Mouse (Mus musculus) midbrain, embryonic 15.5 days (tissue): ENCODE results near the gene Dnali1. TPM values are rescaled to one million over a fixed set of nuclear protein-coding genes. Genes with fewer than 3 reads are reported as not detected.

Experiments
- ATAC-seq: fragments of 200-750 bp; cut with Nextera tagmentation; replicated peaks from 2 replicates; pipeline ENCODE4 v1.8.0; 2017; ENCODE audit warnings: moderate TSS enrichment
- H3K27ac ChIP-seq: fragments of 300-500 bp; sonication (generic); 2 replicates; pipeline ENCODE4 v1.5.1; 2015; ENCODE audit warnings: mild to moderate bottlenecking, inconsistent platforms
- H3K27me3 ChIP-seq: fragments of 300-500 bp; sonication (generic); replicated peaks from 2 replicates; pipeline ENCODE4 v1.6.1; 2015; ENCODE audit warnings: inconsistent platforms
- H3K36me3 ChIP-seq: fragments of 300-500 bp; sonication (generic); replicated peaks from 2 replicates; pipeline ENCODE4 v1.6.1; 2015; ENCODE audit warnings: inconsistent platforms
- H3K4me1 ChIP-seq: fragments of 300-500 bp; sonication (generic); 2 replicates; pipeline ENCODE4 v1.6.1; 2015; ENCODE audit warnings: inconsistent platforms
- H3K4me2 ChIP-seq: fragments of 300-500 bp; sonication (generic); 2 replicates; pipeline ENCODE4 v1.6.1; 2015; ENCODE audit warnings: inconsistent platforms, mild to moderate bottlenecking, moderate library complexity
- H3K4me3 ChIP-seq: fragments of 300-500 bp; sonication (generic); 2 replicates; pipeline ENCODE4 v1.5.1; 2015; ENCODE audit warnings: mild to moderate bottlenecking, inconsistent platforms
- H3K9ac ChIP-seq: fragments of 300-500 bp; sonication (generic); 2 replicates; pipeline ENCODE4 v1.6.1; 2015; ENCODE audit warnings: mild to moderate bottlenecking, inconsistent platforms
- H3K9me3 ChIP-seq: fragments of 300-500 bp; sonication (generic); 2 replicates; pipeline ENCODE4 v1.6.1; 2016; ENCODE audit warnings: inconsistent platforms
- WGBS: fragments of 180-500 bp; shearing (Covaris S2); methylation state at CpG from one replicate; pipeline ENCODE4 v1.1.7; 2015; ENCODE audit warnings: mixed read lengths; 5-methylcytosine and 5-hydroxymethylcytosine counted together
- polyA plus RNA-seq: library from polyadenylated mRNA; unstranded; fragments of >200 nt; fragmentation: Nextera tagmentation; extraction: Ambion mirVana; gene quantifications from 2 replicates; pipeline ENCODE4 v1.2.1, GENCODE M21; 2015

Gene Dnali1
- 1.3 and 1.5 TPM in 2 replicates for polyA plus RNA-seq

GRCm38 (mm10) chr4:125065517-125066307, at the start of gene Dnali1:
Dnali1 (minus strand) TSS chr4:125065703.
- 0 out of 2 replicates have a peak, but pooled peaks have one; percentile 3 for ATAC-seq
- H3K27ac ChIP-seq: peak within 1 kb of the TSS; percentile 70
- peaks cover 21% of the 10 kb centered on the region for H3K4me1 ChIP-seq
- peak within 1 kb of the TSS; percentile 86 for H3K4me3 ChIP-seq
- peak within 1 kb of the TSS; percentile 82 for H3K4me2 ChIP-seq
- H3K9ac ChIP-seq: peak within 1 kb of the TSS; percentile 74
- H3K9me3 ChIP-seq: no peaks in the 10 kb centered on the region
- WGBS: 2% methylated on average over 26 of the region's 26 CpGs
- H3K27me3 ChIP-seq: 0 out of 2 replicates have a peak, but pooled peaks cover 6% of the 10 kb centered on the region
- H3K36me3 ChIP-seq: peaks cover 6% of the 10 kb centered on the region

GRCm38 (mm10) chr4:125115081-125115480, 49.6 kb upstream of the Dnali1 start:
- Histone ChIP-seq H3K9ac (no peak overlapping the region), H3K27me3 (no peaks in the 10 kb centered on the region), H3K4me2 (no peak overlapping the region), H3K27ac (no peak overlapping the region), H3K4me3 (no peak overlapping the region), H3K4me1 (peaks cover 7% of the 10 kb centered on the region; the same call in 1 of the 2 replicates), H3K9me3 (no peaks in the 10 kb centered on the region), H3K36me3 (peaks cover 13% of the 10 kb centered on the region; the same call in 1 of the 2 replicates)
- ATAC-seq: 0 out of 2 replicates have a peak, but pooled peaks have one; percentile 7
- WGBS: 74% methylated on average over 4 of the region's 4 CpGs

GRCm38 (mm10) chr4:125114638-125115037, 49.1 kb upstream of the Dnali1 start:
- WGBS: 8% methylated on average over 6 of the region's 6 CpGs
- Histone ChIP-seq H3K27me3 (no peaks in the 10 kb centered on the region), H3K4me3 (no peak overlapping the region), H3K9ac (no peak overlapping the region), H3K27ac (no peak overlapping the region), H3K9me3 (no peaks in the 10 kb centered on the region), H3K4me2 (no peak overlapping the region), H3K36me3 (peaks cover 16% of the 10 kb centered on the region; the same call in 1 of the 2 replicates), H3K4me1 (peaks cover 7% of the 10 kb centered on the region; the same call in 1 of the 2 replicates)
- ATAC-seq: peak; percentile 40; the same call in 1 of the 2 replicates

- H3K4me3 ChIP-seq: no peak overlapping the region
- no peaks in the 10 kb centered on the region for H3K9me3 ChIP-seq
- H3K4me1 ChIP-seq: no peaks in the 10 kb centered on the region
- H3K27ac ChIP-seq: no peak overlapping the region
- no peak overlapping the region for H3K9ac ChIP-seq
- no peak for ATAC-seq
- WGBS: 91% methylated on average over 9 of the region's 9 CpGs
- H3K4me2 ChIP-seq: no peak overlapping the region
- H3K27me3 ChIP-seq: no peaks in the 10 kb centered on the region
- peaks cover 38% of the 10 kb centered on the region for H3K36me3 ChIP-seq
These were observed 39.9 kb upstream of the Dnali1 start for GRCm38 (mm10) chr4:125105354-125105753.

GRCm38 (mm10) chr4:125101334-125101733, 35.8 kb upstream of the Dnali1 start:
- 64% methylated on average over 13 of the region's 13 CpGs for WGBS
- Histone ChIP-seq H3K4me2 (no peak overlapping the region), H3K9me3 (no peaks in the 10 kb centered on the region), H3K4me3 (no peak overlapping the region), H3K36me3 (peaks cover 27% of the 10 kb centered on the region), H3K9ac (no peak overlapping the region), H3K27ac (no peak overlapping the region), H3K27me3 (no peaks in the 10 kb centered on the region), H3K4me1 (0 out of 2 replicates have a peak, but pooled peaks cover 3% of the 10 kb centered on the region)
- ATAC-seq: no peak

GRCm38 (mm10) chr4:125099458-125099857, 34.0 kb upstream of the Dnali1 start:
- peak; percentile 52; the same call in 1 of the 2 replicates for ATAC-seq
- H3K4me2 ChIP-seq: no peak overlapping the region
- H3K36me3 ChIP-seq: peaks cover 14% of the 10 kb centered on the region
- no peak overlapping the region for H3K27ac ChIP-seq
- H3K9me3 ChIP-seq: no peaks in the 10 kb centered on the region
- H3K4me1 ChIP-seq: 0 out of 2 replicates have a peak, but pooled peaks cover 3% of the 10 kb centered on the region
- no peak overlapping the region for H3K9ac ChIP-seq
- 11% methylated on average over 8 of the region's 8 CpGs for WGBS
- no peak overlapping the region for H3K4me3 ChIP-seq
- H3K27me3 ChIP-seq: no peaks in the 10 kb centered on the region

GRCm38 (mm10) chr4:125097412-125097811, 31.9 kb upstream of the Dnali1 start:
- H3K27ac ChIP-seq: no peak overlapping the region
- 85% methylated on average over 4 of the region's 4 CpGs for WGBS
- H3K4me1 ChIP-seq: 0 out of 2 replicates have a peak, but pooled peaks cover 3% of the 10 kb centered on the region
- no peak overlapping the region for H3K4me2 ChIP-seq
- no peak overlapping the region for H3K9ac ChIP-seq
- no peaks in the 10 kb centered on the region; the same call in 1 of the 2 replicates for H3K36me3 ChIP-seq
- H3K27me3 ChIP-seq: no peaks in the 10 kb centered on the region
- no peaks in the 10 kb centered on the region for H3K9me3 ChIP-seq
- ATAC-seq: no peak
- H3K4me3 ChIP-seq: no peak overlapping the region

- no peaks in the 10 kb centered on the region for H3K27me3 ChIP-seq
- 96% methylated on average over 5 of the region's 5 CpGs for WGBS
These were observed 30.6 kb upstream of the Dnali1 start for GRCm38 (mm10) chr4:125096066-125096465.

GRCm38 (mm10) chr4:125093031-125093430, 27.5 kb upstream of the Dnali1 start:
- Histone ChIP-seq H3K27me3 (no peaks in the 10 kb centered on the region), H3K27ac (no peak overlapping the region), H3K4me1 (no peaks in the 10 kb centered on the region), H3K4me2 (no peak overlapping the region), H3K4me3 (no peak overlapping the region), H3K9me3 (no peaks in the 10 kb centered on the region), H3K36me3 (peaks cover 38% of the 10 kb centered on the region), H3K9ac (no peak overlapping the region)
- 93% methylated on average over 5 of the region's 5 CpGs for WGBS
- ATAC-seq: no peak

More at GRCm38 (mm10) chr4:125096066-125096465, 30.6 kb upstream of the Dnali1 start:
- ATAC-seq: no peak
- Histone ChIP-seq H3K4me1 (0 out of 2 replicates have a peak, but pooled peaks cover 3% of the 10 kb centered on the region), H3K9ac (no peak overlapping the region), H3K36me3 (0 out of 2 replicates have a peak, but pooled peaks cover 8% of the 10 kb centered on the region), H3K4me3 (no peak overlapping the region), H3K27ac (no peak overlapping the region), H3K9me3 (no peaks in the 10 kb centered on the region), H3K4me2 (no peak overlapping the region)

GRCm38 (mm10) chr4:125085346-125085841, 19.9 kb upstream of the Dnali1 start:
- peak; percentile 90 for ATAC-seq
- H3K4me1 ChIP-seq: peaks cover 28% of the 10 kb centered on the region
- no peaks in the 10 kb centered on the region for H3K27me3 ChIP-seq
- peak overlapping the region; percentile 91 for H3K4me3 ChIP-seq
- H3K27ac ChIP-seq: peak overlapping the region; percentile 99
- H3K9ac ChIP-seq: peak overlapping the region; percentile 85
- no peaks in the 10 kb centered on the region for H3K9me3 ChIP-seq
- H3K36me3 ChIP-seq: peaks cover 24% of the 10 kb centered on the region
- under 1% methylated on average over 45 of the region's 45 CpGs for WGBS
- H3K4me2 ChIP-seq: peak overlapping the region; percentile 77

- Histone ChIP-seq H3K9me3 (no peaks in the 10 kb centered on the region), H3K27me3 (no peaks in the 10 kb centered on the region), H3K4me3 (peak within 1 kb of the TSS; percentile 91), H3K36me3 (peaks cover 18% of the 10 kb centered on the region), H3K27ac (peak within 1 kb of the TSS; percentile 99), H3K4me1 (peaks cover 28% of the 10 kb centered on the region), H3K4me2 (peak within 1 kb of the TSS; percentile 77), H3K9ac (peak within 1 kb of the TSS; percentile 85)
- ATAC-seq: peak; percentile 91
- WGBS: 1% methylated on average over 63 of the region's 63 CpGs
These were observed 19.2 kb upstream of the Dnali1 start, which contains the start of gene Meaf6 for GRCm38 (mm10) chr4:125084403-125085345. Meaf6 (plus strand) TSS chr4:125085134.
